Mouse (Mus musculus) lung, embryonic 15.5 days (tissue): ENCODE measurements around the gene Zfp638. TPM values are rescaled to one million over a fixed set of nuclear protein-coding genes. Genes with fewer than 3 reads are reported as not detected.

ENCODE experiments used
- polyA plus RNA-seq: library from polyadenylated mRNA; unstranded; fragments of >200 nt; fragmentation: Nextera tagmentation; extraction: Ambion mirVana; gene quantifications from 2 replicates; pipeline ENCODE4 v1.2.1, GENCODE M21; 2015

The Zfp638 gene
- polyA plus RNA-seq, 1 experiment from 2014 or later = 59.1 TPM

Other genes starting within 250 kb of the Zfp638 start
- not detected in 2 replicates for gene Clec4f, start 210.9 kb upstream of the Zfp638 start, polyA plus RNA-seq
- not detected in 2 replicates for gene Cd207, start 189.3 kb upstream of the Zfp638 start, polyA plus RNA-seq
- not detected in 2 replicates for gene Vax2, start 155.8 kb upstream of the Zfp638 start, polyA plus RNA-seq
- 0.35 and 0.45 TPM in 2 replicates for gene Atp6v1b1, start 124.1 kb upstream of the Zfp638 start, polyA plus RNA-seq
- gene Ankrd53, start 104.5 kb upstream of the Zfp638 start, polyA plus RNA-seq = not detected in 2 replicates
- gene Tex261, start 91.3 kb upstream of the Zfp638 start, polyA plus RNA-seq = 89.1 and 92.7 TPM in 2 replicates
- gene Nagk, start 72.1 kb upstream of the Zfp638 start, polyA plus RNA-seq = 55.5 and 59.1 TPM in 2 replicates
- gene Paip2b, start 35.4 kb upstream of the Zfp638 start, polyA plus RNA-seq = 20.0 and 21.0 TPM in 2 replicates
- gene Dysf, start 141.5 kb downstream of the Zfp638 start, polyA plus RNA-seq = 8.7 and 9.8 TPM in 2 replicates